Mouse (Mus musculus) heart, postnatal 4 days (tissue): ENCODE measurements around the gene Glod4. TPM values are rescaled to one million over a fixed set of nuclear protein-coding genes. Genes with fewer than 3 reads are reported as not detected.
"Not testable (repeated sequence)": the region's sequence is repeated elsewhere in the genome, so short reads cannot be mapped to it uniquely, and the experiment has no call there.

Experiments
- DNase-seq: peaks from one replicate; pipeline ENCODE4 v3.0.0; 2021
- total RNA-seq, 2 experiments: library from RNA; stranded (reverse); gene quantifications; 2 replicates each; pipeline ENCODE4 v1.2.3; 2021

Gene Glod4
- total RNA-seq, 2 experiments from 2014 or later: 54.1 to 57.5 TPM

GRCm38 (mm10) chr11:76257386-76257785, 13.9 kb upstream of the Glod4 start:
- no peak for DNase-seq

DNA sequence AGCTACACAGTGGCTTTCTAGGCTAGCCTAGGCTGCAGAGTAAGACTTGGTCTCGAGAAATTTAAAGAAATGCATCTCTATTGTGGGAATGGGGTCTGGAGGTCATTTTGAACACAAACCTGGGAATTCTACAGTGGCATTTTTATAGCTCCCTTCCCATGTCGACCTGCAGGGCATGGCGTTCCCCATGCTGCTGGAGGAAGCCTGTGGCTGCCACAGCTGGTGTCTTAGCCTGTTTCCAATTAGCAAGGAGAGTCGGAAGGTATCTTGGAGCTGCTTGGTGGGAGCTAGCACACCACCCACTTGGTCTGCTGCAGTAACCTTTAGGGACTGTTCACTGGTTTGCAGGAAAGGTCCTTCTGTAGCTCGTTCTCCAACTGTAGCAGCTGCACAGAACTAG, 12.6 kb upstream of the Glod4 start:
- no peak for DNase-seq

DNA sequence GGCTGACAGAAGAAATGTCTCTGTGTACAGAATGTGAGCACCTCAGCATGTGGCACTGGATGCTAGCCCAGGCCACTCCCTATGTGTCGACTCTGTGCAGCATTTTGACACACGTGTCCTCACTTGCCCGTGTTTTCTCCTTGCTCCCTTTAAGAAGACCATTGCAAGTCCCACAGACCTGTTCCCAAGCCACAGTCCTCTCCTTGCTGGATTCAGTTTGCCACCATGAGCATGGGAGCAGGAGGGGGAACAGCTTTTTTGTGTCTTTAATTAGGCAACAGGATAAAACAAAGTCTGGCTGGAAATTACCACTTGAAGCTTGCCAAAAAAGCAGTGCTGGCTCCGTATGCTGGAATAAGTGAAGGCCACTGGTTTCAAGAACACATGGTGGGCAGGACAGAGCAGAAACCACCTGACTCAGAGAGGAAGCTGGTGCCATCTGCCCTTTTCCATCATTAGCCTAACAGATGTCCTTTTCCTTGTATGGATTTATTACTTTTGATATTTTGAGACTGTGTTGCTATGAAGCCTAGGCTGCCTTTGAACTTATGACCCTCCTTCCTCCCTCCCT, 12.0 kb upstream of the Glod4 start:
- DNase-seq: no peak

- no peak for DNase-seq
Observed at GRCm38 (mm10) chr11:76253918-76254264, 10.4 kb upstream of the Glod4 start.

- peak; percentile 93 for DNase-seq
Observed at GRCm38 (mm10) chr11:76253145-76253917, 9.8 kb upstream of the Glod4 start.

GRCm38 (mm10) chr11:76252036-76252435, 8.5 kb upstream of the Glod4 start:
- DNase-seq: no peak

DNA sequence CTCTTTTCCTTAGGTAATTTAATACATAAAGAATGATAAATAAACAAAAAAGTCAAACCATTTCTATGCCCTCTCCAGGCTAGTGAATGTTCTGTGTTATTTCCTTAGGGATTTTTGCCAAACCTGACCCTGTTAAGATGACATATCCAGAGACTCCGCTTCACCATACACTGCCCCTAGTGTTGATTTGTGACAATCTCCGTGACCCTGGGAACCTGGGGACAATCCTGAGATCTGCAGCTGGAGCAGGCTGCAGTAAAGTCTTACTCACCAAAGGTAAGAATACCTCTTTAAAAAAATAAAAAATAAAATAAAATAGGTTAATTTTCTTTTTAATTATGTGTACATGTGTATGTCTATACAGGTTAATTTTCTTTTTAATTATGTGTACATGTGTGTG, 3.7 kb upstream of the Glod4 start:
- no peak for DNase-seq

DNA sequence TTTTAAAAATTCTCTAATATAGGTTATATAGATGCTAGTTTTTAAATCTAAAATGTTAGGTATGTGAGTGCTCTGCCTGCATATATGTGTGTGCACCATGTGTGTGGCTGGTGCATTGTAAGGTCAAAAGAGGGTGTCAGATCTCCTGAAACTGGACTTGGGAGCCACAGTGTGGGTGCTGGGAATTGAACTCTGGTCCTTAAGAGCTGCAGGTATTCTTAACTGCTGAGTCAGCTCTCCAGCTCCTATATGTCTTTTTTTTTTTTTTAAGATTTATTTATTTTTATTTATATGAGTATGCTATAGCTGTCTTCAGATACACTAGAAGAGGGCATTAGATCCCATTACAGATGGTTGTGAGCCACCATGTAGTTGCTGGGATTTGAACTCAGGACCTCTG, 2.9 kb upstream of the Glod4 start:
- no peak for DNase-seq

DNA sequence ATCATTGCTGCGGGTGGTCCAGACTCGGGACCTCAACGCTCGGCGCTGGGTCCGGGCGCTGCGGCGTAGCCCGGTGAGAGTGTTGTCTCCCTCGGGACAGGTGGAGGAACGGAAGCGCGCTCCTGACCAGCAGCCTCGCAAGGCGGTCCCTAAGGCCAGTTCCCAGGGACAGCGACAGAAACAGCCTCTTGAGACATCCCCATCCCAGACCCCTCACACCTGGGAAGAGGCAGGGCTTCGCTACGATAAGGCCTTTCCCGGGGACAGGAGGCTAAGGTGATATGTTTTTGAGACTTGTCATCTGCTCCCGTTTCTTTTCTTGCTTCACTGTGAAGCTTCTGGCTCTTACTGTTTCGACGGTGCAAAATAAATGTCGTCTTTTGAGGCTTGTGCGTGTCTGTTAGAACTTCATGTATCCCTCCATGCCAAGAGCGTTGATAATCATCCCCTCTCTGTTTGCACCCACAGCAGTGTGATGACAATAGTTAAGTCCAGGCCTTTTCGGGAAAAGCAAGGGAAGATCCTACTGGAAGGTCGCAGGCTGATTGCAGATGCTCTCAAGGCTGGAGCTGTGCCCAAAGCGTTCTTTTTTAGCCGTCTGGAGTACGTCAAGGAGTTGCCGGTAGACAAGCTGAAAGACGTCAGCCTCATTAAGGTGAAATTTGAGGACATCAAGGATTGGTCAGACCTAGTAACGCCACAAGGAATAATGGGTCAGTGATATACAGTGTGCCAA, 454 bp upstream of the Glod4 start:
- no peak for DNase-seq

GRCm38 (mm10) chr11:76239750-76240149, 3.8 kb downstream of the Glod4 start:
- DNase-seq: no peak

GRCm38 (mm10) chr11:76236136-76236535, 7.4 kb downstream of the Glod4 start:
- DNase-seq: no peak

DNA sequence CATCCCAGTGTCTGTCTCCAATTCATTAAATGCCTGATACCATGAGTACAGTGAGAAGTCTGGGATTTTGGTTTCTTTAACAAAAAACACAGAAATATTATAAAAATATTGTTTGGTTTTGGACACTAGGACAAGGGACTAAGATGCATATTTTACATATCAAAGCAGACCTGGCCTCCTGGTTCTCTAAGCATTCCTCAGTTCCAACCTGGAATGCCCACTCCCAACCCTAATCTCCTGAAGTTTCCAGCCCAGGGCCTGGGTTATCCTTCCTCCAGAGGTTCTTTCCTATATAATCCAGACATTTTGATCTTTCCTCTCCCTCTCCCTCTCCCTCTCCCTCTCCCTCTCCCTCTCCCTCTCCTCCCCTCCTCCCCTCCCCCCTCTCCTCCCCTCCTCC, 18.5 kb downstream of the Glod4 start:
- DNase-seq: no peak

GRCm38 (mm10) chr11:76224631-76225030, 18.9 kb downstream of the Glod4 start:
- DNase-seq: no peak

GRCm38 (mm10) chr11:76217390-76217800, 26.1 kb downstream of the Glod4 start, which contains the start of the genes Dbil5 and Gemin4:
TSS of gene Dbil5 (plus strand) at chr11:76217608.
TSS of gene Gemin4 (minus strand) at chr11:76217664.
- peak; percentile 98 for DNase-seq

- peak; percentile 30 for DNase-seq
Observed at GRCm38 (mm10) chr11:76216681-76217389, 26.7 kb downstream of the Glod4 start.

DNA sequence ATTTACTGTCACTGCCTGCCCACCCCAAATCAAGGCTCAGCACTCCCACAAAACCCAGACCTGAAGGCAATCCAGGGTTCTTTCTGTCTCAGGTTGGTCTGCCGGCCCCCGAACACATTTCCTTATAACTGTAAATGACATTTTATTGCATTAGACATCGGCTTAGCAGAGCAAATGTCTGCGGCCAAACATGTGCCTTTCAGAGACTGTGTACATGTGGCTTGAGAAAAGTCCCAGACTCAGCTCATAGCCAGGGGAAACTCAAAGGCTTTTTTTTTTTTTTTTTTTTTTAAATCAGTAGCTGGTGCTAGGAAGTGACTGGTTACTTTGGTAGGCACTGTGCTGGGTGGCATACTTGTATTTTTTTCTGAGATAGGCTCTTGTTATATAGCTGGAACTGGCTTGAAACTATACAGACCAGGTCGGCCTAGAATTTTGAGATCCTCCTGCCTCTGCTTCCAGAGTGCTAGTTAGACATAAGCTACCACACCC, 27.4 kb downstream of the Glod4 start:
- no peak for DNase-seq

- no peak for DNase-seq
Observed at GRCm38 (mm10) chr11:76215011-76215410, 28.5 kb downstream of the Glod4 start.

DNA sequence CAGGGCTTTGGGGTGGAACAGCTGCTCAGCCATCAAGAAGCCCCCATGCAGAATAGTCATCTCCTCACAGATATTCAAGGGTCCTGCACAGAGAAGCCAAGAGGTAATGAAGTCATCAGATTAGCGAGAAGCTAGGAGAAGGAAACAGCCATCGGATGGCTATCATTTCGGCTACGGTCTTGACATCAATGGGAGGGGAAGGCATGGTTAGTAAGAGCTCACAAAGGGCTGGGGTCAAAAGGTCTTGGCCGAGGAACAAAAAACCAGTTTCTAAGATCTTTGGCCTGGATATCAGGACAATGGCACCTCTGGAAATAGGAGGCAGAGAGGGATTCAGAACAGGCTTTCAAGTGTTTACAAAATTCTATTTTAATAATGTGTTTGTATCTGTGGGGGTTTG, 29.7 kb downstream of the Glod4 start:
- DNase-seq: no peak

- DNase-seq: not testable (repeated sequence)
Observed at GRCm38 (mm10) chr11:76211595-76211994, 31.9 kb downstream of the Glod4 start.

DNA sequence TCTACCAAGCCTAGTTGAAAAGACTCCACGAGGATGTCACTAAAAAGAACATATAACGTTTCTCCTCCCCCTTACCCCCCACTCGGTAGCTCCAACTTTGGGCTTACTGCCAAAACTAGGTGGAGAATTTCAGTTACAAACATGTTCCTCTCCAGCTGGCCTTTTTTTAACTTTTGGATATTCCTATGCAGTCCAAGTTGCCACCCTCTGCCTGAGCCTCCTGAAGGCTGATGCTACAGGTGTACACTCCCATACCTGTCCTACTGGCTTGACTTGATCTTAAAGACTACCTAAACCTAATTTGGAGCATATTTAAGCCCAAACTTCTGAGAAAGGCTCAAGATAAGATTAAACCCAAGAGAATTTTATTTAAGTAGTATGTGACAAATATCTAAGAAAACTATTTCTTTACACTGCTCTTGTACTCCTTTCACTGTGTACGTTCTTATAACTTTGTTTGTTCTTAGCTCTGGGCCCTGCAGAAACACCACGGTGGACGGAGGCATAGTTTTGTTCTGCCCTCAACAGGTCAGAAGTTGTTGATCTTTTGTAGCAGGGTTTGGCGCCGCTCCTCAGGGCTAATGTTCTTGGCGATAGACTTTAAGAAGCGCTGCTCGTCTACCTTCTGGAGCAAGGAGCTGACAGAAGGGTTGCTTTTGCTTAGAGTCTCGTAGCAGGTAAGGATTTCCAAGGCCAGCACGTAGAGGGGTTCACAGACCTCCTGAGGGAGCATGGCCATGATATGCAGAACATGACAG, 33.1 kb downstream of the Glod4 start:
- DNase-seq: no peak

DNA sequence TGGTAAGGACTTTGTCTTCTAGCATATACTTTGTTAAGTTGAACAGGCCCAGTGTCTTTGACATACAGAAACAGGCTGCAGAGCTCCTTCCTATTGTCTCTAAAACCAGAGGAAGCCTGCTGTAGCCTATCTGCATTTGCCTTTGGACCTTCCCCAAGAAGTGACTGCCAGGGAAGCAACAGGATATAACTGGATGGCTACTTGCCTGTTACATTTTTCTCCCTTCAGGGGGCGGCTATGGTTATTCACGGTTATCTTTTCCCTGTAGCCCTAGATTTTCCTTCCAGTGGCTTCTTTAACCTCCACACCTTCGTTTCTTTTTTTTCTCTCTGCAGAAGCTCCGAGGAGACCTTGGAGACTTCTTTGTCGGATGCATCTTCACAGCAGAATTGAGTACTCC, 36.7 kb downstream of the Glod4 start:
- peak; percentile 11 for DNase-seq
